Mouse (Mus musculus) liver, embryonic 14.5 days (tissue): ENCODE results near the gene Gm13030. TPM values are rescaled to one million over a fixed set of nuclear protein-coding genes. Genes with fewer than 3 reads are reported as not detected.

ENCODE experiments used
- ATAC-seq: fragments of 200-750 bp; cut with Nextera tagmentation; 2 replicates; pipeline ENCODE4 v1.8.0; 2017; ENCODE audit warnings: moderate number of reproducible peaks, mild to moderate bottlenecking, moderate library complexity; ENCODE audit not compliant: insufficient read depth
- DNase-seq, 3 experiments: peaks; one replicate each; pipeline ENCODE4 v3.0.0-alpha.2; 2012 to 2013; ENCODE audit warnings: low read depth in 3 of 3, low spot score in 3 of 3
- H3K27ac ChIP-seq: fragments of 300-500 bp; sonication (generic); 2 replicates; pipeline ENCODE4 v1.5.1; 2014; ENCODE audit warnings: moderate library complexity, mild to moderate bottlenecking, control low read depth, inconsistent platforms
- H3K27me3 ChIP-seq: fragments of 300-500 bp; sonication (generic); 2 replicates; pipeline ENCODE4 v1.6.1; 2014; ENCODE audit warnings: mild to moderate bottlenecking, low read length, moderate library complexity; ENCODE audit not compliant: control insufficient read depth, insufficient read depth
- H3K36me3 ChIP-seq: fragments of 300-500 bp; sonication (generic); replicated peaks from 2 replicates; pipeline ENCODE4 v1.6.1; 2014; ENCODE audit warnings: low read depth; ENCODE audit not compliant: control insufficient read depth, insufficient read depth
- H3K4me1 ChIP-seq, 2 experiments: fragments of 200-500 bp in 1 of 2; fragments of 300-500 bp in 1 of 2; sonication (generic) in 1 of 2; replicated peaks; 2 replicates each; pipeline ENCODE4 v1.6.1; 2012 to 2014; ENCODE audit warnings: antibody characterized with exemption in 1 of 2, inconsistent platforms in 1 of 2, low read length in 1 of 2; ENCODE audit not compliant: control insufficient read depth in 2 of 2, insufficient read depth in 2 of 2
- H3K4me2 ChIP-seq: fragments of 300-500 bp; sonication (generic); 2 replicates; pipeline ENCODE4 v1.6.1; 2014; ENCODE audit warnings: low read depth, mild to moderate bottlenecking, control low read depth, moderate library complexity
- H3K4me3 ChIP-seq, 2 experiments: fragments of 200-500 bp in 1 of 2; fragments of 300-500 bp in 1 of 2; sonication (generic) in 1 of 2; 2 replicates each; pipeline ENCODE4 v1.5.1; 2012 to 2014; ENCODE audit warnings: low read depth in 2 of 2, low read length in 2 of 2, mild to moderate bottlenecking in 2 of 2, control low read depth in 1 of 2, inconsistent platforms in 1 of 2, moderate library complexity in 1 of 2; ENCODE audit not compliant: insufficient read depth in 1 of 2
- H3K9ac ChIP-seq: fragments of 300-500 bp; sonication (generic); replicated peaks from 2 replicates; pipeline ENCODE4 v1.6.1; 2014; ENCODE audit warnings: mild to moderate bottlenecking, control low read depth, moderate library complexity
- H3K9me3 ChIP-seq: fragments of 300-500 bp; sonication (generic); 2 replicates; pipeline ENCODE4 v1.6.1; 2016; ENCODE audit warnings: low read length, mixed read lengths; ENCODE audit not compliant: control insufficient read depth
- CTCF ChIP-seq: IDR thresholded peaks from 2 replicates; pipeline ENCODE4 v1.5.1; 2016; ENCODE audit warnings: antibody characterized with exemption, low read depth, control low read depth
- EP300 ChIP-seq: IDR thresholded peaks from 2 replicates; pipeline ENCODE4 v1.6.1; 2016; ENCODE audit warnings: antibody characterized with exemption, low read depth
- WGBS: fragments of 180-500 bp; shearing (Covaris S2); extraction: QIAGEN DNeasy Blood & Tissue Kit; methylation state at CpG from one replicate; pipeline ENCODE4 v1.1.7; 2014; ENCODE audit not compliant: insufficient replicate concordance; 5-methylcytosine and 5-hydroxymethylcytosine counted together
- polyA plus RNA-seq, 2 experiments: library from polyadenylated mRNA; depleted of rRNA in 1 of 2; stranded (reverse) in 1 of 2; unstranded in 1 of 2; fragments of >200 nt; fragmentation: Nextera tagmentation in 1 of 2; extraction: Ambion mirVana in 1 of 2; gene quantifications; 2 replicates each; pipeline versions ENCODE4 v1.2.1 to v1.2.3; 2012 to 2014

Gm13030 gene
- polyA plus RNA-seq, 2 experiments: not detected

DNA sequence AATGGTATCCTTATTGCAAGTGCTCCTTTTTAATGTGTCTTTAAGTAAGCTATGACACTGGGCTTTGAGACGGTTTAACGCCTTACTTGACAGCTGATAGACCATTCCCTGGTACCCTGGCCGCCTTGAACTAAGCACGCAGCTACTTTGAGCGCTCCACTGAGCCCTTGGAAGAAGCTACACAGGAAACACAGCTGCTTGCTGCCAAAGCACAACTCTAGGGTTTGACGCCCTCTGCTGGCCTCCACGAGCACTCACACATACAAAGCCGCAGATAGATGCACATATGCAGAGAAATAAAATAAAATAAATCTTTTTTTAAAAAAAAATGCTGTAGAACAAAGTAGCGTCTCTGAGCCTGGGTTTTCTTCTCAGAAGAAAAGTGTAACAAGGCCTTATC, 14.5 kb downstream of the Gm13030 start:
- 16% methylated on average over 9 of the region's 9 CpGs for WGBS
- H3K4me3 ChIP-seq: no peak overlapping the region

GRCm38 (mm10) chr4:138858446-138858845, 15.3 kb downstream of the Gm13030 start:
- 51% methylated on average over 15 of the region's 15 CpGs for WGBS
- DNase-seq: no peak

More for the DNA sequence above, 14.5 kb downstream of the Gm13030 start:
- H3K9me3 ChIP-seq: no peaks in the 10 kb centered on the region
- ATAC-seq (no peak), DNase-seq (peak in 1 of 3 experiments; percentile 9)
- H3K36me3 ChIP-seq: no peaks in the 10 kb centered on the region
- H3K27me3 ChIP-seq: no peaks in the 10 kb centered on the region
- H3K9ac ChIP-seq: no peak overlapping the region
- TF ChIP-seq CTCF (peak; percentile 54), EP300 (no peak)
- no peak overlapping the region for H3K4me2 ChIP-seq
- H3K4me1 ChIP-seq: no peaks in the 10 kb centered on the region
- no peak overlapping the region for H3K27ac ChIP-seq

DNA sequence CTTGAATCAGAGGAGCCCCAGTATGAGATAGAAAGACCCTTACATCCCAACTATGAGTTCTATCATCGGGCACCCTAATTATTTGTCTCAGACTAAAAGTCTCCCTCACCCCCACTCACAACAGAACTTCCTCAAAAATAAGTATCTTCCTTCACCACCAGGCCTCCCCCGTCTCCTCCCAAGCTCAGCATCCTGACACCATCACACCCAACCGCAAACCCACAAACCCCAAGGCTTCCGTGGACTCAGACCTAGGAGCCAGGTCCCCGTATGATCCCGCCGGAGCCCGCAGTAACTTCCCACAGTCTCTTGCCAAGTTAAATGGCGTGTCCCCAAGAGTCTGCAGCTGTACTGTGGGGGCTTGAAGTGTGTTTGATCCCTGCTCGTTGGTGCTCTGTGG, 16.2 kb downstream of the Gm13030 start:
- H3K36me3 ChIP-seq: no peaks in the 10 kb centered on the region
- no peak overlapping the region for H3K9ac ChIP-seq
- no peaks in the 10 kb centered on the region for H3K4me1 ChIP-seq
- DNase-seq: no peak
- TF ChIP-seq EP300 (no peak), CTCF (no peak)
- no peak overlapping the region for H3K4me3 ChIP-seq
- no peaks in the 10 kb centered on the region for H3K9me3 ChIP-seq
- no peak overlapping the region for H3K4me2 ChIP-seq
- H3K27ac ChIP-seq: no peak overlapping the region
- 24% methylated on average over 10 of the region's 10 CpGs for WGBS
- H3K27me3 ChIP-seq: no peaks in the 10 kb centered on the region
- ATAC-seq: no peak

More at GRCm38 (mm10) chr4:138858446-138858845, 15.3 kb downstream of the Gm13030 start:
- Histone ChIP-seq H3K9ac (no peak overlapping the region), H3K4me2 (no peak overlapping the region), H3K4me3 (no peak overlapping the region), H3K27me3 (no peaks in the 10 kb centered on the region), H3K9me3 (no peaks in the 10 kb centered on the region), H3K4me1 (no peaks in the 10 kb centered on the region), H3K27ac (no peak overlapping the region), H3K36me3 (no peaks in the 10 kb centered on the region)
- TF ChIP-seq EP300 (no peak), CTCF (no peak)
- no peak for ATAC-seq

GRCm38 (mm10) chr4:138856491-138856890, 17.3 kb downstream of the Gm13030 start:
- no peaks in the 10 kb centered on the region for H3K4me1 ChIP-seq
- TF ChIP-seq EP300 (no peak), CTCF (peak; percentile 96)
- no peak for ATAC-seq
- H3K4me3 ChIP-seq: no peak overlapping the region
- H3K36me3 ChIP-seq: no peaks in the 10 kb centered on the region
- WGBS: 21% methylated on average over 7 of the region's 7 CpGs
- peak; percentile 43 to 56 (median 53) for DNase-seq
- no peak overlapping the region for H3K4me2 ChIP-seq
- H3K27me3 ChIP-seq: no peaks in the 10 kb centered on the region
- H3K9ac ChIP-seq: no peak overlapping the region
- H3K9me3 ChIP-seq: no peaks in the 10 kb centered on the region
- H3K27ac ChIP-seq: no peak overlapping the region

- TF ChIP-seq CTCF: no peak
- no peak for TF ChIP-seq EP300
- DNase-seq (no peak), ATAC-seq (no peak)
- no peaks in the 10 kb centered on the region for H3K9me3 ChIP-seq
- H3K4me1 ChIP-seq: no peaks in the 10 kb centered on the region
- H3K27me3 ChIP-seq: no peaks in the 10 kb centered on the region
- no peaks in the 10 kb centered on the region for H3K36me3 ChIP-seq
- no peak overlapping the region for H3K27ac ChIP-seq
- H3K9ac ChIP-seq: no peak overlapping the region
- no peak overlapping the region for H3K4me2 ChIP-seq
- WGBS: 61% methylated on average over 9 of the region's 9 CpGs
- no peak overlapping the region for H3K4me3 ChIP-seq
Observed at GRCm38 (mm10) chr4:138855092-138855632, 18.6 kb downstream of the Gm13030 start.
